In genomic region chr4:131981755-131982154, GRCm38 (mm10) we compare ENCODE assay signal across 14 mouse cellular contexts.
DNase-seq lines count a peak whose midpoint lies in the region; ATAC-seq and TF ChIP-seq lines count a peak whose summit lies in the region.
"Had no signal": no experiment of that assay in that cellular context is flagged by ENCODE, and none has a peak within 500 bp of the region (broad histone marks: within the 10 kb centered on the region; RNA-seq: fewer than 3 reads in every experiment).

No protein-coding gene starts in this region.

- no peak for ATAC-seq in liver, embryonic 14.5 days (ENCODE audit: insufficient read depth)
- no peak for ATAC-seq in liver, embryonic 12.5 days
- ATAC-seq: intestine, embryonic 15.5 days had no signal

- peak; percentile 23 to 39 for DNase-seq in cerebellum, postnatal 14 days
- DNase-seq in cerebellum, postnatal 36 days = no peak
- peak in 1 of 3 experiments; percentile 5 for DNase-seq in liver, embryonic 14.5 days (ENCODE audit: low read depth in 3 of 3, low spot score in 3 of 3)
- DNase-seq in A20 (ENCODE audit: low read depth, low spot score) = peak; percentile 27
- DNase-seq in urinary bladder, postnatal 25 days (ENCODE audit: low spot score) = no peak
- no peak for DNase-seq in yolk sac, embryonic 10.5 days (ENCODE audit: low spot score)
- DNase-seq: gastrocnemius, postnatal 36 days; heart, postnatal 14 days; right cerebral cortex, postnatal 25 days had no signal

- H3K4me2 ChIP-seq in liver, embryonic 14.5 days (ENCODE audit: low read depth) = no peak overlapping the region
- no peak overlapping the region for H3K4me2 ChIP-seq in liver, embryonic 12.5 days
- H3K4me2 ChIP-seq: forebrain, embryonic 12.5 days; intestine, embryonic 15.5 days had no signal

- H3K4me1 ChIP-seq in liver, embryonic 14.5 days (replicated peaks; ENCODE audit: control insufficient read depth in 2 of 2, insufficient read depth in 2 of 2, low read length in 1 of 2) = no peaks in the 10 kb centered on the region
- H3K4me1 ChIP-seq in liver, embryonic 12.5 days = no peaks in the 10 kb centered on the region
- no peaks in the 10 kb centered on the region for H3K4me1 ChIP-seq in cortical plate, adult 2 months (ENCODE audit: control insufficient read depth, insufficient read depth, low read length)
- H3K4me1 ChIP-seq: intestine, embryonic 15.5 days had no signal

- no peak for TF ChIP-seq EP300 in liver, embryonic 14.5 days (IDR thresholded peaks at IDR 0.05; ENCODE audit: low read depth)

- no peak overlapping the region for H3K9ac ChIP-seq in liver, embryonic 14.5 days (replicated peaks)
- H3K9ac ChIP-seq in liver, embryonic 12.5 days = no peak overlapping the region
- H3K9ac ChIP-seq: forebrain, embryonic 12.5 days; intestine, embryonic 15.5 days had no signal

- TF ChIP-seq POLR2A in cortical plate, adult 2 months (IDR thresholded peaks at IDR 0.05; ENCODE audit: extremely low read depth, insufficient read depth, low read length) = no peak

- H3K9me3 ChIP-seq in liver, embryonic 14.5 days (ENCODE audit: control insufficient read depth, low read length) = no peaks in the 10 kb centered on the region
- H3K9me3 ChIP-seq in liver, embryonic 12.5 days (replicated peaks) = no peaks in the 10 kb centered on the region
- H3K9me3 ChIP-seq: embryonic facial prominence, embryonic 10.5 days; forebrain, embryonic 12.5 days; intestine, embryonic 15.5 days had no signal

- peaks cover 82% of the 10 kb centered on the region for H3K36me3 ChIP-seq in liver, embryonic 14.5 days (replicated peaks; ENCODE audit: control insufficient read depth, insufficient read depth, low read depth)
- H3K36me3 ChIP-seq in liver, embryonic 12.5 days = peaks cover 96% of the 10 kb centered on the region
- H3K36me3 ChIP-seq: intestine, embryonic 15.5 days had no signal

- no peak overlapping the region for H3K27ac ChIP-seq in liver, embryonic 14.5 days
- H3K27ac ChIP-seq in liver, embryonic 12.5 days = no peak overlapping the region
- no peak overlapping the region for H3K27ac ChIP-seq in cortical plate, adult 2 months (ENCODE audit: insufficient read depth, low read length)
- H3K27ac ChIP-seq: embryonic facial prominence, embryonic 10.5 days; forebrain, embryonic 12.5 days; intestine, embryonic 15.5 days had no signal

- H3K4me3 ChIP-seq in liver, embryonic 14.5 days (ENCODE audit: insufficient read depth in 1 of 2, low read depth in 2 of 2, low read length in 2 of 2) = no peak overlapping the region
- no peak overlapping the region for H3K4me3 ChIP-seq in liver, embryonic 12.5 days
- H3K4me3 ChIP-seq in cortical plate, adult 2 months (ENCODE audit: insufficient read depth, low read length) = no peak overlapping the region
- H3K4me3 ChIP-seq: embryonic facial prominence, embryonic 10.5 days; forebrain, embryonic 12.5 days; intestine, embryonic 15.5 days had no signal

- TF ChIP-seq CTCF in liver, embryonic 14.5 days (IDR thresholded peaks at IDR 0.05; ENCODE audit: low read depth) = peak; percentile 44
- peak; percentile 40; the same call in 1 of the 2 replicates for TF ChIP-seq CTCF in cortical plate, adult 2 months (IDR thresholded peaks at IDR 0.05; ENCODE audit: extremely low read depth, insufficient read depth, low read length)

- no peaks in the 10 kb centered on the region for H3K27me3 ChIP-seq in liver, embryonic 14.5 days (ENCODE audit: control insufficient read depth, insufficient read depth, low read length)
- no peaks in the 10 kb centered on the region for H3K27me3 ChIP-seq in liver, embryonic 12.5 days (replicated peaks)
- H3K27me3 ChIP-seq: intestine, embryonic 15.5 days had no signal

Comparison
In these comparisons a context has a peak if more than half of its experiments do, and no peak if none do; other contexts are left out.
1. DNase-seq: peak in cerebellum, postnatal 14 days (2 of 2) and A20 (single experiment); none in cerebellum, postnatal 36 days (0 of 2), urinary bladder, postnatal 25 days (single experiment) and yolk sac, embryonic 10.5 days (single experiment).